Mouse (Mus musculus): Measurements from ENCODE around the gene Slc9a3r2. TPM values are rescaled to one million over a fixed set of nuclear protein-coding genes. Genes with fewer than 3 reads are reported as not detected.

Gene Slc9a3r2
- polyA plus RNA-seq, 1 experiment from 2014 or later, result 38.0 TPM

GRCm38 (mm10) chr17:24686514-24686913 lies 36.4 kb upstream of the Slc9a3r2 start:
- TF ChIP-seq CTCF (IDR thresholded peaks at IDR 0.05; ENCODE audit: low read depth) (no peak), EP300 (optimal IDR thresholded peaks at IDR 0.05) (no peak)
- no peaks in the 10 kb centered on the region for H3K36me3 ChIP-seq (ENCODE audit: control insufficient read depth, insufficient read depth, low read length)
- peak; percentile 64 for DNase-seq (ENCODE audit: low spot score)
- peaks cover 8% of the 10 kb centered on the region for H3K4me1 ChIP-seq (replicated peaks; ENCODE audit: control insufficient read depth, insufficient read depth)
- no peak overlapping the region for H3K4me3 ChIP-seq (ENCODE audit: low read depth, low read length)
- no peaks in the 10 kb centered on the region for H3K9me3 ChIP-seq (ENCODE audit: control insufficient read depth, low read length)
- WGBS, result 33% methylated on average over 16 of the region's 16 CpGs
- no peak overlapping the region for H3K27ac ChIP-seq (replicated peaks)
- no peak overlapping the region for H3K9ac ChIP-seq (ENCODE audit: low read length)
- no peak overlapping the region for H3K4me2 ChIP-seq (replicated peaks; ENCODE audit: low read depth)
- no peak for ATAC-seq (ENCODE audit: low FRiP score, low TSS enrichment)
- peaks cover 6% of the 10 kb centered on the region for H3K27me3 ChIP-seq (ENCODE audit: control insufficient read depth, insufficient read depth, low read length)

- 84% methylated on average over 24 of the region's 24 CpGs for WGBS
- no peaks in the 10 kb centered on the region for H3K4me1 ChIP-seq (replicated peaks; ENCODE audit: control insufficient read depth, insufficient read depth)
- DNase-seq (ENCODE audit: low spot score), result no peak
- no peaks in the 10 kb centered on the region for H3K9me3 ChIP-seq (ENCODE audit: control insufficient read depth, low read length)
- no peak overlapping the region for H3K4me2 ChIP-seq (replicated peaks; ENCODE audit: low read depth)
- peaks cover 42% of the 10 kb centered on the region for H3K36me3 ChIP-seq (ENCODE audit: control insufficient read depth, insufficient read depth, low read length)
- H3K4me3 ChIP-seq (ENCODE audit: low read depth, low read length), result no peak overlapping the region
- peak; percentile 65 for ATAC-seq (ENCODE audit: low FRiP score, low TSS enrichment)
- H3K27me3 ChIP-seq (ENCODE audit: control insufficient read depth, insufficient read depth, low read length), result no peaks in the 10 kb centered on the region
- TF ChIP-seq CTCF (IDR thresholded peaks at IDR 0.05; ENCODE audit: low read depth), result no peak
- no peak for TF ChIP-seq EP300 (optimal IDR thresholded peaks at IDR 0.05)
- no peak overlapping the region for H3K9ac ChIP-seq (ENCODE audit: low read length)
- H3K27ac ChIP-seq (replicated peaks), result 0 out of 2 replicates have a peak overlapping the region, but pooled peaks have one; percentile 30
These were observed 27.5 kb upstream of the Slc9a3r2 start for GRCm38 (mm10) chr17:24677500-24678080.

- TF ChIP-seq CTCF (IDR thresholded peaks at IDR 0.05; ENCODE audit: low read depth), result no peak
- no peak for TF ChIP-seq EP300 (optimal IDR thresholded peaks at IDR 0.05)
- Histone ChIP-seq H3K27me3 (ENCODE audit: control insufficient read depth, insufficient read depth, low read length) (no peaks in the 10 kb centered on the region), H3K4me3 (ENCODE audit: low read depth, low read length) (no peak overlapping the region), H3K27ac (replicated peaks) (no peak overlapping the region), H3K9ac (ENCODE audit: low read length) (no peak overlapping the region), H3K4me1 (replicated peaks; ENCODE audit: control insufficient read depth, insufficient read depth) (no peaks in the 10 kb centered on the region), H3K9me3 (ENCODE audit: control insufficient read depth, low read length) (no peaks in the 10 kb centered on the region), H3K4me2 (replicated peaks; ENCODE audit: low read depth) (no peak overlapping the region), H3K36me3 (ENCODE audit: control insufficient read depth, insufficient read depth, low read length) (peaks cover 42% of the 10 kb centered on the region)
- 97% methylated on average over 5 of the region's 5 CpGs for WGBS
- no peak for ATAC-seq (ENCODE audit: low FRiP score, low TSS enrichment)
- DNase-seq (ENCODE audit: low spot score), result no peak
These were observed 26.8 kb upstream of the Slc9a3r2 start for GRCm38 (mm10) chr17:24676877-24677276.

- H3K27me3 ChIP-seq (ENCODE audit: control insufficient read depth, insufficient read depth, low read length), result no peaks in the 10 kb centered on the region
- ATAC-seq (ENCODE audit: low FRiP score, low TSS enrichment) (peak; percentile 25; the same call in 1 of the 2 replicates), DNase-seq (ENCODE audit: low spot score) (peak; percentile 83)
- H3K9me3 ChIP-seq (ENCODE audit: control insufficient read depth, low read length), result no peaks in the 10 kb centered on the region
- H3K27ac ChIP-seq (replicated peaks), result no peak overlapping the region
- H3K4me1 ChIP-seq (replicated peaks; ENCODE audit: control insufficient read depth, insufficient read depth), result no peaks in the 10 kb centered on the region
- no peak overlapping the region for H3K9ac ChIP-seq (ENCODE audit: low read length)
- 60% methylated on average over 2 of the region's 2 CpGs for WGBS
- H3K4me2 ChIP-seq (replicated peaks; ENCODE audit: low read depth), result no peak overlapping the region
- H3K36me3 ChIP-seq (ENCODE audit: control insufficient read depth, insufficient read depth, low read length), result peaks cover 42% of the 10 kb centered on the region
- TF ChIP-seq EP300 (optimal IDR thresholded peaks at IDR 0.05) (no peak), CTCF (IDR thresholded peaks at IDR 0.05; ENCODE audit: low read depth) (peak; percentile 89)
- no peak overlapping the region for H3K4me3 ChIP-seq (ENCODE audit: low read depth, low read length)
These were observed 26.1 kb upstream of the Slc9a3r2 start for GRCm38 (mm10) chr17:24676187-24676586.

- no peak overlapping the region for H3K27ac ChIP-seq (replicated peaks)
- H3K27me3 ChIP-seq (ENCODE audit: control insufficient read depth, insufficient read depth, low read length), result no peaks in the 10 kb centered on the region
- peaks cover 27% of the 10 kb centered on the region for H3K36me3 ChIP-seq (ENCODE audit: control insufficient read depth, insufficient read depth, low read length)
- H3K4me3 ChIP-seq (ENCODE audit: low read depth, low read length), result no peak overlapping the region
- H3K9ac ChIP-seq (ENCODE audit: low read length), result no peak overlapping the region
- WGBS, result 72% methylated on average over 7 of the region's 7 CpGs
- ATAC-seq (ENCODE audit: low FRiP score, low TSS enrichment) (no peak), DNase-seq (ENCODE audit: low spot score) (no peak)
- H3K9me3 ChIP-seq (ENCODE audit: control insufficient read depth, low read length), result no peaks in the 10 kb centered on the region
- no peak overlapping the region for H3K4me2 ChIP-seq (replicated peaks; ENCODE audit: low read depth)
- no peak for TF ChIP-seq EP300 (optimal IDR thresholded peaks at IDR 0.05)
- TF ChIP-seq CTCF (IDR thresholded peaks at IDR 0.05; ENCODE audit: low read depth), result no peak
- H3K4me1 ChIP-seq (replicated peaks; ENCODE audit: control insufficient read depth, insufficient read depth), result 0 out of 2 replicates have a peak, but pooled peaks cover 3% of the 10 kb centered on the region
These were observed 24.1 kb upstream of the Slc9a3r2 start for GRCm38 (mm10) chr17:24674277-24674676.

- 13% methylated on average over 5 of the region's 5 CpGs for WGBS
- peak; percentile 18; the same call in 1 of the 2 replicates for ATAC-seq (ENCODE audit: low FRiP score, low TSS enrichment)
- H3K9ac ChIP-seq (ENCODE audit: low read length), result no peak overlapping the region
These were observed 22.0 kb upstream of the Slc9a3r2 start for GRCm38 (mm10) chr17:24672141-24672540.

More at GRCm38 (mm10) chr17:24672141-24672540, 22.0 kb upstream of the Slc9a3r2 start:
- no peak overlapping the region for H3K4me2 ChIP-seq (replicated peaks; ENCODE audit: low read depth)
- H3K9me3 ChIP-seq (ENCODE audit: control insufficient read depth, low read length), result no peaks in the 10 kb centered on the region
- peaks cover 3% of the 10 kb centered on the region; the same call in 1 of the 2 replicates for H3K4me1 ChIP-seq (replicated peaks; ENCODE audit: control insufficient read depth, insufficient read depth)
- H3K4me3 ChIP-seq (ENCODE audit: low read depth, low read length), result no peak overlapping the region
- peak overlapping the region; percentile 20; the same call in 1 of the 2 replicates for H3K27ac ChIP-seq (replicated peaks)
- peaks cover 10% of the 10 kb centered on the region for H3K36me3 ChIP-seq (ENCODE audit: control insufficient read depth, insufficient read depth, low read length)
- peak; percentile 67 for DNase-seq (ENCODE audit: low spot score)
- TF ChIP-seq EP300 (optimal IDR thresholded peaks at IDR 0.05) (no peak), CTCF (IDR thresholded peaks at IDR 0.05; ENCODE audit: low read depth) (no peak)
- H3K27me3 ChIP-seq (ENCODE audit: control insufficient read depth, insufficient read depth, low read length), result no peaks in the 10 kb centered on the region

Data from stomach, postnatal 0 days (tissue).